Mouse (Mus musculus) cerebellum, adult 2 months (tissue): ENCODE data around the gene Perm1.

Source experiments
- CTCF ChIP-seq: fragments of 200-500 bp; IDR thresholded peaks from 2 replicates; pipeline ENCODE4 v1.5.1; 2011; ENCODE audit warnings: low read depth, mild to moderate bottlenecking, control low read depth, low read length, moderate library complexity, borderline replicate concordance; ENCODE audit not compliant: insufficient read depth
- POLR2A ChIP-seq: fragments of 200-500 bp; IDR thresholded peaks from 2 replicates; pipeline ENCODE4 v1.6.1; 2011; ENCODE audit warnings: low read length, control low read depth, borderline replicate concordance; ENCODE audit not compliant: insufficient read depth

GRCm38 (mm10) chr4:156254361-156255077 lies 38.9 kb downstream of the Perm1 start:
- TF ChIP-seq CTCF (no peak), POLR2A (no peak)
